Mouse (Mus musculus) yolk sac, embryonic 10.5 days (tissue): ENCODE results near the gene Arid3a.
"Not testable (repeated sequence)": the region's sequence is repeated elsewhere in the genome, so short reads cannot be mapped to it uniquely, and the experiment has no call there.

Experiments used
- DNase-seq: peaks from one replicate; pipeline ENCODE4 v3.0.0-alpha.2; 2017; ENCODE audit warnings: low spot score

Gene Arid3a

GRCm38 (mm10) chr10:79926491-79927323, at the start of gene Arid3a:
Gene Arid3a (plus strand): TSS chr10:79927043.
- DNase-seq = peak; percentile 96

DNA sequence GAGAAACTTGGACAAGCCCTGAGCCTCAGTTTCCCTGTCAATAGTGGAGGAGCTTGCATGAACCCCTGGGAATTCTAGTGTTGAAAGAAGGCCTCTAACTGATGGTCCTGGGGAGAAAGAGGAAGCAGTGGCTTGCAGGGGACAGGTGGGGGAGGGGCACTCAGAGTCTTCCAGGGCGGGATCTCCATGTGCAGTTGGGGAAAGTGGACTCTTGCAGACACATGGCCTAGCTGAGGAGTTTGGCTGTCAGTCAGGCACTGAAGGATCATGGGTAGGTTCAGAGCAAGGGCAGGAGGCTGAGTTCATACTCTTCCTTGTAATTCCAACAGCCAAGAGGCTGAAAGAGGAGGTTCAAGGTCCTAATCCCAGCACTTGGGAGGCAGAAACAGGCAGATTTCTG, 49.7 kb upstream of the Arid3a start:
- no peak for DNase-seq

DNA sequence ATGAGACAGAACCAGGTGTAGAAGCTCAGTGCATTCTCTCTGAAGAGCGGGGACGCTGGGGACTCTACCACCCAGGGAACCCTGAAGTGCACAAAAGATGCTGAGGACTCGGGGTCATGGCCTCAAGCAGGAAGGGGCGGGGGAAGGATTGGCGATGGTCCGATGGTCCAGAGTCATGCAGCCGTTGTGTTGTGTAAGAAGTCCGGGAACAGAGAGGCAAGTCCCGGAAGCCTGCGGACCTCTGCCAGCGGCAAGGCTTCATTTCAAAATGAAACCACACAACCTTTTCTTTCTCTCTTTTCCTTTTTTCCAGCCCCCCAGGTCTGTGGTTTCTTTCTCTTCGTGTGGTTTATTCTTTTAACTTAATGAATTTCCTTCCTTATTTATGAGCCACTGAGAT, 49.1 kb upstream of the Arid3a start:
- no peak for DNase-seq

DNA sequence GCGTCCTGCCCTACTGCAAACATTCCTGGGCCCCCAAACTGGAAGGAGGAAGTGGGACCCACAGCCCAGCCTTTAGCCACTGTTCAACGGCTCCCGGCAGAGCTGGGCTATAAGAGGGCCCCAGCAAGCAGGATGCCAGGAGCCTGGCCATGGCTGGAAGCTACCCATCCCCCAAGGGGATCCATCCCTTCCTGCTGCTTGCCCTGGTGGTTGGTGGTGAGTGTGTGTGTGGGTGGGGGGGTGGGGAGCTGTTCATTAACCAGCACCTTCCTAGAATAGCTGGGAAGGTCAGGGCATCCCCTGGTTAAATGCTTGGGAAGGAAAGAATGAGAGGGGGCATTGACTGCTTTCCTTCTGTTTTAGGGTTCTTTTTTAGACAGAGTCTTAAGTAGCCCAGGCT, 47.3 kb upstream of the Arid3a start:
- peak; percentile 57 for DNase-seq

GRCm38 (mm10) chr10:79880721-79881120, 46.1 kb upstream of the Arid3a start:
- no peak for DNase-seq

- DNase-seq = no peak
These were observed 44.9 kb upstream of the Arid3a start for GRCm38 (mm10) chr10:79881981-79882380.

DNA sequence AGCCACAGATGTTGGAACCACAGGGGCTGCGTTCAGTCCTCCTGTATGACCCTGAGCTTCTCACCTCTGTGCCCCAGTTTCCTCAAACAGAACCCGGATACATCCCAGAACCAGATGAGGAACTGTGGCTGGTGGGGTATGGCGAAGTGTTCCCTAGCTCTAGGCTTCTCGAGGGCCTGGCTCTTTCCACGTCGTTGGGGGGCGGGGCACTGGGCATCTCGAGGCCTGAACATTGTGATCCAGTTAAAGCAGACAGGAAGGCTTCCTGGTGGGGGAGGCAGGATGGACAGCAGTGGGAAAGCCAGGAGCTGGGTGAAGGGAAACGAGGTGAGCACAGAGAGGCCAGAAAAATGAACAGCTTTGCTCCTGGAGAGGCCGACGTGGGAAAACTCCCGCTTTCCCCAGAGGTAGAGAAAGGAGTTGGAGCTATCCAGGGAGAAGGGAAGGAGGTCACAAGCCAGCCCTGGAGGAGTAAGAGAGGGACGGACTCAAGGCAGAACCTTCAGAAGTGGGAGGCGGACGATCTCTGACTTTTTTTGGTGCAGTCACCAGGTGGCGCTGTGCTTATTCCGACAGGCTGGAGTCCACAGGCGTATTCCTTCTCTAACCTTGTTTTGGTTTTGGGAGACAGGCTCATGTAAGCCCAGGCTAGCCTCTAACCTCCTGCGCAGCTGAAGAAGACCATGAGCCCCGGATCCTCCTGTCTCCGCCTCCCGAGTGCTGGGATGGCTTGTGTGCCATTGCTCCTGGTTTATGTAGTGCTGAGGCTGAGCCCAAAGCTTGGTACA, 43.4 kb upstream of the Arid3a start:
- DNase-seq = peak; percentile 62

- DNase-seq = no peak
These were observed 42.4 kb upstream of the Arid3a start for GRCm38 (mm10) chr10:79884446-79884845.

DNA sequence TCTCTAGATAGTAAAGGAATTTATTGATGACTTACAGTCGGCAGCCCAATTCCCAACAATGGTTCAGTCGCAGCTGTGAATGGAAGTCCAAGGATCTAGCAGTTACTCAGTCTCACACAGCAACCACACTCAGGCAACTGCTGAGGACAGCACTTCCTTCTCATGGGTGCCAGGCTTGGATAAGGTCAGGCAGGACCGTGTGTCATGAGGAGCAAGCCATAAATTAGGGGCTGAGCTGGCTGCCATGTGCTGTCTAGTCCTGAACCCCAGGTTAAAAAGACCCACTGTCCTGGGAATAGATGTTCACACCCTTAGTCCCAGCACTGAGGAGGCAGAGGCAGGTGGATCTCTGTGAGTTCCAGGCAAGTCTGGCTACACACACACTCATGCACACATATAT, 41.9 kb upstream of the Arid3a start:
- not testable (repeated sequence) for DNase-seq

DNA sequence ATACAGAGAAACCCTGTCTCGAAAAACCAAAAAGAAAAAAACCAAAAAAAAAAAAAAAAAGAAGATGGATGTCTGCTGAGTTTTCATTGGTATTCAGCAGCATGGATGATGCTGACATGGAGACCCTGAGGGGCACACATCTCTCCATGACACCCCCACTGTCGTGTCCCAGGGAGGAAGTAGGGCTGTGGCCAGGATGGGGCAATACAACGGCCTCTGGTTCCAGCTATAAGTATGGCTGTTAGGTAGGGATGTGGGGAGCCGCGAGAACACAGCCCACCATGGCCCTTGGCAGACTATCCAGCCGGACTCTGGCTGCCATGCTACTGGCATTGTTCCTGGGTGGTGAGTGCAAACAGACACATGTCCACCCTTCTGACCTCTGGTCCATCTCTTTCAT, 40.8 kb upstream of the Arid3a start, which contains the start of gene Elane:
Gene Elane, plus strand, starts transcription at position 194 of the 400 bp plus-strand sequence.
- no peak for DNase-seq

DNA sequence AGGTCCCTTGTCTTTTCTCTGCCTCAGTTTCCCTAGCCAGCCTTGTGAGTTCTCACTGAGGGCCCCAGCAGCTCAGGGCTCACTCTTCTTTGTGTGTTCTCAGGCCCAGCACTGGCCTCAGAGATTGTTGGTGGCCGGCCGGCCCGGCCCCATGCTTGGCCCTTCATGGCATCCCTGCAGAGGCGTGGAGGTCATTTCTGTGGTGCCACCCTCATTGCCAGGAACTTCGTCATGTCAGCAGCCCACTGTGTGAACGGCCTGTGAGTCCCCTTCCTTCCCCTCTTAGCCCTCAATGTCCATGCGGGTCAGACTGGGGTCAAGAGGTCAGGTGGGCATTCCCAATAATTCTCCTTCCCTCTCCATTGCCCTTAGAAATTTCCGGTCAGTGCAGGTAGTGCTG, 40.2 kb upstream of the Arid3a start:
- DNase-seq = no peak

DNA sequence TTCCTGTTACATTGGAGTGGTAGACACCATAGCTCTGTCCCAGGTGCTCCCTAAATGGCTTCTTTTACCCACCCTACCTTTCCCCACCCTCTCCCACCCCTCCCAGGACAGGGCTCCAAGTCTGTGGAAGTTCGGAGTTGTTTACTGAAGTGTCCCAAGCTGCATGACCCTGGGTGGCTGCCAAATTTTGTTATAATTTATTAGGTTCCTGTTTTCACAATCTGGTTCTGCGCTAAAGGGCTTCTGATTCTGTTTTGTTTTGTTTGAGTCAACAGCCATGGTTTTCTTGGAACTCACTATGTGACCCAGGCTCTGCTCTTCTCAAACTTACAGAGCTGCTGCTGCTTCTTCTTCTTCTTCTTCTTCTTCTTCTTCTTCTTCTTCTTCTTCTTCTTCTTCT, 37.5 kb upstream of the Arid3a start:
- DNase-seq = no peak

GRCm38 (mm10) chr10:79890670-79891069, 36.2 kb upstream of the Arid3a start, which contains the start of gene Cfd:
Gene Cfd (plus strand): TSS chr10:79890853.
- DNase-seq = no peak

DNA sequence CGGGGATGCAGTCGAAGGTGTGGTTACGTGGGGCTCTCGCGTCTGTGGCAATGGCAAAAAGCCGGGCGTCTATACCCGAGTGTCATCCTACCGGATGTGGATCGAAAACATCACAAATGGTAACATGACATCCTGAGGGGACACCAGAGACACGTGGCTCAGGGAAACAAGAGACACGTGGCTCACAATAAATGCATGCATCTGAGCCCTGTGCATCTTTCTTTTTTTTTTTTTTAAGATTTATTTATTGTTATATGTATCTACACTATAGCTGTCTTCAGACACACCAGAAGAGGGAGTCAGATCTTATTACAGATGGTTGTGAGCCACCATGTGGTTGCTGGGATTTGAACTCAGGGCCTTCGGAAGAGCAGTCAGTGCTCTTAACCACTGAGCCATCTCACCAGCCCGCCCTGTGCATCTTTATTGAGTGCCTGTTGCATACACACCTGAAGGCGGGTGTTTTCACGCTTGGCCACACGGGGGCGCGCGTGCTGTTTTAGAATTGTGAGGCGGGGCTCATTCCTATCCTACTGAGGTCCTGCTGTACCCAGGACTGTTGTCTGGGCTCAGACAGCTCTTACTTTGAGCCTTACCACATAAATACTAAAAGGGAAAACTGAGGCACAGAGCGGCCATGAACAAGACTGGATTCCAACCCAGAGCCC, 34.3 kb upstream of the Arid3a start:
- DNase-seq = peak; percentile 69

DNA sequence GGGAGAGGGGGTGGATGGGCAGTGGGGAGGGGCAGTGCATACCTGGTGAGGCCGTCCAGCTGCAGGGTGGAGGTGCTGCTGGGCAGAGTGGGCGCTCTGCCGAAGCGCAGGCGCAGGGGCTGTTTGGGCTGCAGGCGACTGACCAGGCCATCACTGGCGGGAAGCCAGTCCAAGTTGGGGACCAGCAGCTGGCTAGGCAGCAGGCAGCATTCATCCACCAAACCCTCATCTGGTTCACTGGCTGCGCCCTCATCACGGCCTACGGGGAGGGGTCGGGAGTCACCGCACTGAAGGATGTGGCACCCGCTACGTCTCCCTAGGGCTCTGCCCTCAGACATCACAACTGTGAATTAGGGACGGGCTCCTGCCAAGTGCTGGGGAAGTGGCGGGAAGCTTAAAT, 30.5 kb upstream of the Arid3a start:
- DNase-seq = no peak

DNA sequence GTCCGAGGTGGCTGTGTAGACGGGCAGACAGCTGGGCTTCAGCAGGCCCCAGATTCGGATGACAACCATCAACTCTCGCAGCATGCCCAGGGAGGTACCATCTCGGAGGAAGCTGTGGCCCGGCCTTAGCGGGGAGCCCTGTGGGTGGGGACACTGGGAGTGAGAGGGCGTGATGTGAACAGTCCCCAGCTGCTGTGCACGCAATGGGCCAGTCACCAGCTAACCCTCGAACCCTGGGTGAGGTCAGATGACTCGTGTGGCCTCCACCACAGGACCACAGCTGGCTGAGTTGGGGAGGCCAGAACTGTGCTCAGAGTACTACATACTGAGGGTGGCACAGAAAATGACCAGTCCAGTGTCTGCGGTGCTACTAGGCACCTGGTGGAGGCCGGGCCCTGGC, 30.0 kb upstream of the Arid3a start:
- DNase-seq = no peak

GRCm38 (mm10) chr10:79897316-79898245, 29.3 kb upstream of the Arid3a start:
- DNase-seq = peak; percentile 92

- no peak for DNase-seq
These were observed 25.9 kb upstream of the Arid3a start for GRCm38 (mm10) chr10:79900951-79901410.

- DNase-seq = no peak
These were observed 20.1 kb upstream of the Arid3a start for GRCm38 (mm10) chr10:79906712-79907111.

DNA sequence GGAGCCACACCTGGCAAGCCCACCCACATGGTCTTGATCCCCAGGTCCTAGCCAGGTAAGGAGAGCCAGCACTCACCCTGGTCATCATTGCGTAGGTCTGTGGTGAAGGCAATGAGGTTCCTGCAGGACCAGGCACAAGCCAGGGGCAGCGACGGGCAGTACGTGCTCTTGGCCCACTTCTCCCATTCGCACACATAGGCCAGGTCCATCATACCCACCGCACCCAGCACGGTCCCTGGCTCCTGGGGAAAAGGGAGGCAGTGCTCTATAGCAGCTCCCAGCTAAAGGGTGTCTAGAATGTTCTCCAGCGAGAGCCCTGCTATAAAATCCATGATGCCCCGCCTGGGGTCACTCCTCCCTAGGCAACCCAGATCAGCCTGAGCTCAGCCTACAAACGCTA, 19.4 kb upstream of the Arid3a start:
- DNase-seq = no peak
